Mouse (Mus musculus) monocyte, adult 59 days (primary cell): ENCODE data around the gene Scgb1b11. TPM values are rescaled to one million over a fixed set of nuclear protein-coding genes. Genes with fewer than 3 reads are reported as not detected.

Source experiments
- total RNA-seq, 2 experiments: library from RNA; stranded (reverse); gene quantifications; one replicate each; pipeline ENCODE4 v1.2.4; 2023

The Scgb1b11 gene
- not detected for total RNA-seq

GRCm38 (mm10) chr7:32222540-32222939, at the start of gene Scgb1b11:
Gene Scgb1b11, plus strand, starts transcription at chr7:32222840.

GRCm38 (mm10) chr7:32211045-32211444, 11.6 kb upstream of the Scgb1b11 start, which contains the start of gene Scgb2b11:
Gene Scgb2b11, minus strand, starts transcription at chr7:32211145.

Other genes with a start within 250 kb of the Scgb1b11 start
- not detected for gene Scgb1b10, start 122.0 kb upstream of the Scgb1b11 start, total RNA-seq
- not detected for gene Scgb2b11, start 11.7 kb upstream of the Scgb1b11 start, total RNA-seq
- not detected for gene Scgb2b12, start 104.4 kb downstream of the Scgb1b11 start, total RNA-seq
- not detected for gene Scgb1b12, start 111.3 kb downstream of the Scgb1b11 start, total RNA-seq
- gene Scgb1b29, start 218.7 kb downstream of the Scgb1b11 start, total RNA-seq, result not detected